Mouse (Mus musculus) C2C12 (cell line): Measurements from ENCODE around the gene Kcnq5. TPM values are rescaled to one million over a fixed set of nuclear protein-coding genes. Genes with fewer than 3 reads are reported as not detected.

Experiments used
- H3K27me3 ChIP-seq: one replicate; pipeline ENCODE4 v1.6.1; 2011; ENCODE audit not compliant: control insufficient read depth, insufficient read depth, insufficient read length
- H3K36me3 ChIP-seq: one replicate; pipeline ENCODE4 v1.6.1; 2011; ENCODE audit not compliant: control insufficient read depth, insufficient read depth
- H3K4me3 ChIP-seq: one replicate; pipeline ENCODE4 v1.5.1; 2011; ENCODE audit warnings: mild to moderate bottlenecking, control low read depth; ENCODE audit not compliant: poor library complexity, insufficient read depth, severe bottlenecking
- H3K79me2 ChIP-seq: one replicate; pipeline ENCODE4 v1.6.1; 2011; ENCODE audit not compliant: control insufficient read depth, insufficient read depth
- H3K79me3 ChIP-seq: one replicate; pipeline ENCODE4 v1.6.1; 2011; ENCODE audit warnings: low read depth, control low read depth
- H3ac ChIP-seq: one replicate; pipeline ENCODE3; 2011; ENCODE audit warnings: low read depth; ENCODE audit not compliant: control insufficient read depth, insufficient read length
- CEBPB ChIP-seq: IDR thresholded peaks from one replicate; pipeline ENCODE4 v1.6.1; 2011; ENCODE audit warnings: low read depth, mild to moderate bottlenecking, control low read depth, moderate library complexity
- CTCF ChIP-seq: IDR thresholded peaks from one replicate; pipeline ENCODE4 v1.5.1; 2011; ENCODE audit not compliant: control insufficient read depth, insufficient read depth, insufficient read length
- FOSL1 ChIP-seq: IDR thresholded peaks from one replicate; pipeline ENCODE4 v1.8.0; 2011; ENCODE audit warnings: mild to moderate bottlenecking, low read length; ENCODE audit not compliant: poor library complexity, insufficient read depth, severe bottlenecking
- MAX ChIP-seq: IDR thresholded peaks from one replicate; pipeline ENCODE4 v1.6.1; 2011; ENCODE audit warnings: mild to moderate bottlenecking, control low read depth
- MYOD1 ChIP-seq: IDR thresholded peaks from one replicate; pipeline ENCODE4 v1.6.1; 2011; ENCODE audit warnings: low read depth; ENCODE audit not compliant: control insufficient read depth, insufficient read length
- MYOG ChIP-seq: IDR thresholded peaks from one replicate; pipeline ENCODE4 v1.6.1; 2011; ENCODE audit not compliant: control insufficient read depth, insufficient read length; ENCODE audit errors: extremely low read depth
- USF1 ChIP-seq: IDR thresholded peaks from one replicate; pipeline ENCODE4 v1.6.1; 2011; ENCODE audit warnings: low read depth, mild to moderate bottlenecking, control low read depth, moderate library complexity
- long read RNA-seq, 2 experiments: library from polyadenylated mRNA; unstranded; transcript quantifications; one replicate each; pipeline ENCODE4 v2.0.0; 2019 to 2020
- polyA plus RNA-seq: library from polyadenylated mRNA; unstranded; fragments of >200 nt; fragmentation: generic; extraction: Trizol; gene quantifications from one replicate; pipeline ENCODE4 v1.2.1, GENCODE M21; 2012; ENCODE audit warnings: missing spikeins

Kcnq5 gene
- not detected for polyA plus RNA-seq
- long read RNA-seq, experiment 1, result 0 reads
- long read RNA-seq, experiment 2, result 0 reads

GRCm38 (mm10) chr1:21961251-21962082 is at the start of gene Kcnq5:
Gene Kcnq5, minus strand, starts transcription at chr1:21961942.
- Histone ChIP-seq H3K79me3 (no peaks in the 10 kb centered on the region), H3K4me3 (no peak within 1 kb of the TSS)
- no peak for TF ChIP-seq CEBPB
- TF ChIP-seq CTCF, result no peak
- no peak for TF ChIP-seq USF1
- no peak for TF ChIP-seq MYOD1
- no peak for TF ChIP-seq FOSL1

GRCm38 (mm10) chr1:21979755-21980154 is 18.0 kb upstream of the Kcnq5 start:
- H3K27me3 ChIP-seq, result no peaks in the 10 kb centered on the region
- no peaks in the 10 kb centered on the region for H3K79me3 ChIP-seq
- H3ac ChIP-seq, result no peak overlapping the region
- H3K79me2 ChIP-seq, result no peaks in the 10 kb centered on the region
- H3K4me3 ChIP-seq, result no peak overlapping the region
- no peaks in the 10 kb centered on the region for H3K36me3 ChIP-seq
- TF ChIP-seq MYOD1 (no peak), MAX (no peak), MYOG (no peak), FOSL1 (no peak), USF1 (no peak), CTCF (no peak), CEBPB (no peak)

More at GRCm38 (mm10) chr1:21961251-21962082, at the start of gene Kcnq5:
- H3ac ChIP-seq, result no peak within 1 kb of the TSS
- H3K27me3 ChIP-seq, result no peaks in the 10 kb centered on the region
- no peaks in the 10 kb centered on the region for H3K36me3 ChIP-seq
- H3K79me2 ChIP-seq, result no peaks in the 10 kb centered on the region

- TF ChIP-seq CEBPB (no peak), USF1 (no peak), MYOD1 (no peak), FOSL1 (no peak), MAX (no peak), CTCF (no peak), MYOG (no peak)
- no peaks in the 10 kb centered on the region for H3K79me2 ChIP-seq
- no peak overlapping the region for H3K4me3 ChIP-seq
- no peaks in the 10 kb centered on the region for H3K79me3 ChIP-seq
- H3K27me3 ChIP-seq, result no peaks in the 10 kb centered on the region
- H3ac ChIP-seq, result no peak overlapping the region
- H3K36me3 ChIP-seq, result no peaks in the 10 kb centered on the region
Observed at GRCm38 (mm10) chr1:21979292-21979691, 17.6 kb upstream of the Kcnq5 start.

GRCm38 (mm10) chr1:21974040-21974439 is 12.3 kb upstream of the Kcnq5 start:
- Histone ChIP-seq H3K79me2 (no peaks in the 10 kb centered on the region), H3K27me3 (no peaks in the 10 kb centered on the region), H3K4me3 (no peak overlapping the region), H3K79me3 (no peaks in the 10 kb centered on the region), H3ac (no peak overlapping the region), H3K36me3 (no peaks in the 10 kb centered on the region)
- no peak for TF ChIP-seq USF1
- TF ChIP-seq MAX, result no peak

- H3ac ChIP-seq, result no peak overlapping the region
- TF ChIP-seq FOSL1, result no peak
- no peak for TF ChIP-seq MAX
- TF ChIP-seq USF1, result no peak
- TF ChIP-seq CTCF, result no peak
- no peak for TF ChIP-seq CEBPB
- TF ChIP-seq MYOG, result no peak
- TF ChIP-seq MYOD1, result no peak
- no peaks in the 10 kb centered on the region for H3K79me2 ChIP-seq
- H3K4me3 ChIP-seq, result no peak overlapping the region
- no peaks in the 10 kb centered on the region for H3K27me3 ChIP-seq
- no peaks in the 10 kb centered on the region for H3K79me3 ChIP-seq
- H3K36me3 ChIP-seq, result no peaks in the 10 kb centered on the region
Observed at GRCm38 (mm10) chr1:21967139-21967538, 5.4 kb upstream of the Kcnq5 start.
